Mouse (Mus musculus) testis, postnatal 10 days (tissue): ENCODE data around the gene Mboat7.

ENCODE experiments used
- DNase-seq: peaks from one replicate; pipeline ENCODE4 v3.0.0; 2021; ENCODE audit warnings: low spot score

The Mboat7 gene

GRCm38 (mm10) chr7:3692382-3692986 is 839 bp downstream of the Mboat7 start, which contains the start of gene Tsen34:
Tsen34 (plus strand) TSS chr7:3692863.
- no peak for DNase-seq

GRCm38 (mm10) chr7:3691919-3692318 is 1.4 kb downstream of the Mboat7 start:
- DNase-seq: no peak

- no peak for DNase-seq
These were observed 7.7 kb downstream of the Mboat7 start for GRCm38 (mm10) chr7:3685400-3686187.

GRCm38 (mm10) chr7:3684698-3685097 is 8.6 kb downstream of the Mboat7 start:
- DNase-seq: no peak

- DNase-seq: no peak
These were observed 9.3 kb downstream of the Mboat7 start for GRCm38 (mm10) chr7:3683908-3684550.

- no peak for DNase-seq
These were observed 16.0 kb downstream of the Mboat7 start, which contains the start of gene Tmc4 for GRCm38 (mm10) chr7:3677342-3677741. Tmc4 (minus strand) TSS chr7:3677553.

- no peak for DNase-seq
These were observed 17.0 kb downstream of the Mboat7 start for GRCm38 (mm10) chr7:3676371-3676770.

- DNase-seq: no peak
These were observed 18.1 kb downstream of the Mboat7 start for GRCm38 (mm10) chr7:3675228-3675548.

GRCm38 (mm10) chr7:3674507-3675227 is 18.7 kb downstream of the Mboat7 start:
- peak; percentile 93 for DNase-seq

GRCm38 (mm10) chr7:3666921-3667391 is 26.4 kb downstream of the Mboat7 start:
- DNase-seq: no peak

GRCm38 (mm10) chr7:3665215-3666114 is 27.9 kb downstream of the Mboat7 start, which contains the start of gene Leng1:
Leng1 (minus strand) TSS chr7:3665840.
- peak; percentile 94 for DNase-seq

GRCm38 (mm10) chr7:3664524-3665214 is 28.7 kb downstream of the Mboat7 start:
- no peak for DNase-seq

- no peak for DNase-seq
These were observed 34.7 kb downstream of the Mboat7 start for GRCm38 (mm10) chr7:3658578-3658977.

- no peak for DNase-seq
These were observed 36.4 kb downstream of the Mboat7 start for GRCm38 (mm10) chr7:3656966-3657365.

GRCm38 (mm10) chr7:3646641-3647040 is 46.7 kb downstream of the Mboat7 start:
- DNase-seq: no peak

- DNase-seq: no peak
These were observed 47.1 kb downstream of the Mboat7 start for GRCm38 (mm10) chr7:3646188-3646587.

- peak; percentile 76 for DNase-seq
These were observed 47.8 kb downstream of the Mboat7 start for GRCm38 (mm10) chr7:3645488-3646025.

- DNase-seq: peak; percentile 96
These were observed 48.4 kb downstream of the Mboat7 start, which contains the start of gene Cnot3 for GRCm38 (mm10) chr7:3644672-3645487. Cnot3 (plus strand) TSS chr7:3645268.

GRCm38 (mm10) chr7:3644348-3644671 is 49.0 kb downstream of the Mboat7 start:
- peak; percentile 95 for DNase-seq
